Mouse (Mus musculus) midbrain, postnatal 0 days (tissue): Measurements from ENCODE around the gene Kctd5. TPM values are rescaled to one million over a fixed set of nuclear protein-coding genes. Genes with fewer than 3 reads are reported as not detected.
A peak's percentile ranks its signal among the peaks of the same experiment; 100 is the strongest.

Experiments used
- ATAC-seq: fragments of 200-750 bp; cut with Nextera tagmentation; 2 replicates; pipeline ENCODE4 v1.8.0; 2017; ENCODE audit warnings: moderate number of reproducible peaks, mild to moderate bottlenecking, moderate TSS enrichment, moderate library complexity; ENCODE audit not compliant: low FRiP score
- DNase-seq: peaks from one replicate; pipeline ENCODE4 v3.0.0-alpha.2; 2015; ENCODE audit warnings: low spot score
- H3K27ac ChIP-seq: fragments of 300-500 bp; sonication (generic); 2 replicates; pipeline ENCODE4 v1.5.1; 2014; ENCODE audit warnings: low read depth, mild to moderate bottlenecking, low read length, mixed read lengths
- H3K27me3 ChIP-seq: fragments of 300-500 bp; sonication (generic); 2 replicates; pipeline ENCODE4 v1.6.1; 2014; ENCODE audit warnings: low read length, control low read depth, mixed read lengths; ENCODE audit not compliant: insufficient read depth
- H3K36me3 ChIP-seq: fragments of 300-500 bp; sonication (generic); 2 replicates; pipeline ENCODE4 v1.6.1; 2014; ENCODE audit warnings: low read length, control low read depth, mixed read lengths; ENCODE audit not compliant: insufficient read depth
- H3K4me1 ChIP-seq: fragments of 300-500 bp; sonication (generic); 2 replicates; pipeline ENCODE4 v1.6.1; 2014; ENCODE audit warnings: mild to moderate bottlenecking, control low read depth, antibody characterized with exemption, low read length, mixed read lengths; ENCODE audit not compliant: insufficient read depth
- H3K4me2 ChIP-seq: fragments of 300-500 bp; sonication (generic); 2 replicates; pipeline ENCODE4 v1.6.1; 2014; ENCODE audit warnings: low read depth, mild to moderate bottlenecking, low read length, mixed read lengths; ENCODE audit not compliant: poor library complexity, severe bottlenecking
- H3K4me3 ChIP-seq: fragments of 300-500 bp; sonication (generic); 2 replicates; pipeline ENCODE4 v1.5.1; 2014; ENCODE audit warnings: low read depth, mild to moderate bottlenecking, low read length, moderate library complexity
- H3K9ac ChIP-seq: fragments of 300-500 bp; sonication (generic); replicated peaks from 2 replicates; pipeline ENCODE4 v1.6.1; 2014; ENCODE audit warnings: mild to moderate bottlenecking, low read length, moderate library complexity, mixed read lengths; ENCODE audit not compliant: poor library complexity, severe bottlenecking
- H3K9me3 ChIP-seq: fragments of 300-500 bp; sonication (generic); 2 replicates; pipeline ENCODE4 v1.6.1; 2016; ENCODE audit warnings: low read length, control low read depth
- CTCF ChIP-seq: IDR thresholded peaks from 2 replicates; pipeline ENCODE4 v1.5.1; 2016; ENCODE audit warnings: antibody characterized with exemption, mild to moderate bottlenecking
- WGBS: fragments of 180-500 bp; shearing (Covaris S2); extraction: QIAGEN DNeasy Blood & Tissue Kit; methylation state at CpG from one replicate; pipeline ENCODE4 v1.1.7; 2014; 5-methylcytosine and 5-hydroxymethylcytosine counted together
- polyA plus RNA-seq: library from polyadenylated mRNA; unstranded; fragments of >200 nt; fragmentation: Nextera tagmentation; extraction: Ambion mirVana; gene quantifications from 2 replicates; pipeline ENCODE4 v1.2.1, GENCODE M21; 2015
- total RNA-seq: library from RNA; depleted of rRNA; stranded (reverse); fragments of >200 nt; gene quantifications from 2 replicates; pipeline ENCODE4 v1.2.3, GENCODE M21; 2014

The Kctd5 gene
- total and polyA plus RNA-seq, 2 experiments from 2014 or later, result 81.3 to 99.8 TPM

DNA sequence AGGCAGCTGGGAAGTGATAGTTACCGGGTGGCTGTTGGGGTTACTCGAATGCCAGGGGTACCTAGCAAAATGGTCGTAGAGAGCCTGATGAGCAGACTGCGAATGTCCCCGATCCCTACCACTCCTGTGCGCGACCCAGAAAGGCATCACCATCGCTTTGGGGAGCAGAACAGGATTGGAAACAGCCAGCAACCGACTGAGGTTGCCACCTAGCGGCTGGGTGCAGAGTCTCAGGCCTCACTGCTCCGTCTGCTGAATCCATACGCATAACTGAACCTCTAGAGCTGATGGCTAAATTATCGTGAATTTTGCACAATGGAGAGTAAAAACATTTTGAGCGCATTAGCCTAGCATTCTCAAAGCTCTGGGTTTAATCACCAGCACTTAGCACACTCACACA is 57.6 kb downstream of the Kctd5 start:
- H3K4me3 ChIP-seq, result no peak overlapping the region
- no peaks in the 10 kb centered on the region for H3K27me3 ChIP-seq
- no peaks in the 10 kb centered on the region for H3K36me3 ChIP-seq
- peak; percentile 49 for TF ChIP-seq CTCF
- H3K27ac ChIP-seq, result no peak overlapping the region
- no peak overlapping the region for H3K4me2 ChIP-seq
- WGBS, result 27% methylated on average over 14 of the region's 14 CpGs
- no peaks in the 10 kb centered on the region for H3K9me3 ChIP-seq
- H3K4me1 ChIP-seq, result no peaks in the 10 kb centered on the region
- ATAC-seq (no peak), DNase-seq (no peak)
- no peak overlapping the region for H3K9ac ChIP-seq

DNA sequence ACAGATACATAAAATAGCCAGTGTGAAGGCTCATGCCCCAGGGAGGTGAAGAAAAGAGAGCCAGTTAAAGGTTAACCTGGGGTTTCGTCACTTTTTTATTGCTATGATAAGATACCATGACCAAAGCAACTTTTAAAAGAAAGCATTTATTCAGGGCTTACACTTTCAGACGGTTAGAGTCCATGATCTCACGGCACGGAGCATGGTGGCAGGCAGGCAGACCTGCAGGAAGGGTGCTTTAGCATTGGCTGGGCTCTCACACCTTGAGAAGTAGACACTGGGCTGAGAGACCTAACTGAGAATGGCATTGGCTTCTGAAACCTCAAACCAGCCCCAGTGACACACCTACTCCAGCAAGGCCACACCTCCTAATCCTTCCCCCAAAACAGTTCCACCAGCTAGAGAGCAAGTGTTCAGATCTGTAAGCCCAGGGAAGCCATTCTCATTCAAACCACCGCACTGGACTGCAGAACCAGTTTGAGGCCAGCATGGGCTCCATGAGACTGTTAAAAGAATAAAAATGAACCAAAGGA is 58.8 kb downstream of the Kctd5 start:
- Histone ChIP-seq H3K9ac (no peak overlapping the region), H3K27ac (no peak overlapping the region), H3K4me3 (no peak overlapping the region), H3K4me2 (no peak overlapping the region), H3K27me3 (no peaks in the 10 kb centered on the region), H3K36me3 (no peaks in the 10 kb centered on the region), H3K4me1 (no peaks in the 10 kb centered on the region), H3K9me3 (no peaks in the 10 kb centered on the region)
- ATAC-seq (no peak), DNase-seq (no peak)
- TF ChIP-seq CTCF, result no peak
- 88% methylated on average over 5 of the region's 5 CpGs for WGBS

DNA sequence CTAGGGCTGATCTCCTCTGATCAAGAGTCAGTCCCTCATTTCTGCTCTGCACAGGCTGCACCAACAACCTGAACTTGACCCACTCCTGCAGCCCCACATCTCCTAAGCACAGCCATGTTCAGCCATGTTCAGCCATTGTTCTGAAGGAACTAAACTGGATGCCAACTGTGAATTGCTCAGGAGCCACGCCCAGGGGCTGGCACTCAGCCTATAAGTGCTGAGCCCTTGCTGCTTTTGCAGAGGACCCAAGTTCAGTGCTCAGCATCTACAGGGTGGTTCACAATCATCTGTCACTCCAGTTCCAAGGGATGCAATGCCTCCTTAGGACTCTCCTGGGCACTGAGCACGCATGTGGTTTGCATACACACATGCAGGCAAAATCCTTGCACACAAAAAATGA is 60.4 kb downstream of the Kctd5 start:
- DNase-seq (no peak), ATAC-seq (no peak)
- H3K4me1 ChIP-seq, result no peaks in the 10 kb centered on the region
- no peaks in the 10 kb centered on the region for H3K9me3 ChIP-seq
- H3K27me3 ChIP-seq, result no peaks in the 10 kb centered on the region
- no peak overlapping the region for H3K4me2 ChIP-seq
- TF ChIP-seq CTCF, result no peak
- WGBS, result 86% methylated on average over 2 of the region's 2 CpGs
- no peaks in the 10 kb centered on the region for H3K36me3 ChIP-seq
- no peak overlapping the region for H3K27ac ChIP-seq
- no peak overlapping the region for H3K9ac ChIP-seq
- no peak overlapping the region for H3K4me3 ChIP-seq

DNA sequence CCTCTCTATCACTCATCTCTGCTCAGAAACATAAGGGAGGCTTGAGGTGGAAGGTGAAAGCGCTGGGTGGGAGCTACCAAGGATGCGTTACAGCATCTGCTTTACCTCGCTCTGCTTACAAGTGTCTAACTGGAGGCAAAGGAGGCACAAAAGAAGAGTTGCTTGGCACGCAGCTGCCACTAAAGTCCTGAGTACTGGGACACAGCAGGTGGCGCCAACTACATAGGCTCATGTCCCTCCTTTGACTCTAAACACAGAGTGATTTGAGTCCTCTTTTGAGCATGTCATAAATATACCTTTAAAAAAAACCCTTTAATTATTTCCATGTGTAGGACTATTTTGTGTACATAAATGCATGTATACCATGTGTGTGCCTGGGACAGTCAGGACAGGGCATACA is 63.7 kb downstream of the Kctd5 start:
- no peaks in the 10 kb centered on the region for H3K27me3 ChIP-seq
- H3K36me3 ChIP-seq, result no peaks in the 10 kb centered on the region
- WGBS, result 63% methylated on average over 5 of the region's 5 CpGs
- H3K4me1 ChIP-seq, result no peaks in the 10 kb centered on the region
- no peak overlapping the region for H3K9ac ChIP-seq
- TF ChIP-seq CTCF, result peak; percentile 29
- ATAC-seq (no peak), DNase-seq (no peak)
- H3K4me2 ChIP-seq, result no peak overlapping the region
- no peaks in the 10 kb centered on the region for H3K9me3 ChIP-seq
- no peak overlapping the region for H3K27ac ChIP-seq
- H3K4me3 ChIP-seq, result no peak overlapping the region

DNA sequence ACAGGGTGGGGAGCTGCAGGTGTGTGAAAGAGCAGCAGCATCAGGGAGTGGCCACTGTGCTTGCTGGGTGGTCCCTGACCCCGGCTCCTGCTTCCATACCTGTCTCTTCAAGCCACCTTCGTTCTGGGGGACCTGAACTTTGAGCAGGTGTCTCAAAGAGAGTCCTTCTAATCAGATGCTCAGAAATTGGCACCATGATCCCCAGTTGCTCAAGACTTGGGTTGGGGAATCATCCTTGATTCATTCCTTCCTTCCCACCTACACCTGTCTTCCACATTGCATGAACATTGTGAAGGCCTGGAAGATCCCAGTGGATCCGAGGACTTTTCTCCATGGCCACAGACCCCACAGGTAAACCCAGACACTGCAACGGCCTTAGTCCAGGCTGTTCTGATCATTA is 65.2 kb downstream of the Kctd5 start:
- Histone ChIP-seq H3K4me2 (no peak overlapping the region), H3K36me3 (no peaks in the 10 kb centered on the region), H3K4me3 (no peak overlapping the region), H3K9me3 (no peaks in the 10 kb centered on the region), H3K9ac (no peak overlapping the region), H3K4me1 (no peaks in the 10 kb centered on the region), H3K27ac (no peak overlapping the region), H3K27me3 (no peaks in the 10 kb centered on the region)
- 79% methylated on average over 4 of the region's 4 CpGs for WGBS
- DNase-seq (no peak), ATAC-seq (no peak)
- no peak for TF ChIP-seq CTCF

DNA sequence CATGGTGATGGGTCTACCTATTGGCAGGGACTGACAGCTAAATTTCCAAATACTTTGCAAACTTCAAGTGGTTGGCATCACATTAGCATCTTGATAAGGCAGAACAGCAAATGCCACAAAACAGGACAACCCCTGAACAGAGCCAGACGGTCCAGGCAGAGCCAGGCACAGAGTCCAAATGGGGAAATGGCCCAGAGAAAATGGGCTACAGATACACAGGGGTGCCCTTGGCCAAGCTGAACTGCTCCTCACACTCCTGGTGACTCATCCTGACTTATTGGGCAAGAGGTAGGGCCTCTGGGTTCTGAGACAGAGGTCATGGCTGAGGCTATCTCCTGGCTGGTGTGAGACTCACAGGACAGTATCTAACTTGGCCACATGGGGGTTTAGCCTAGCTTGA is 65.9 kb downstream of the Kctd5 start:
- Histone ChIP-seq H3K9me3 (no peaks in the 10 kb centered on the region), H3K4me3 (no peak overlapping the region), H3K4me2 (no peak overlapping the region), H3K27ac (no peak overlapping the region), H3K27me3 (no peaks in the 10 kb centered on the region), H3K4me1 (no peaks in the 10 kb centered on the region), H3K9ac (no peak overlapping the region), H3K36me3 (no peaks in the 10 kb centered on the region)
- ATAC-seq (no peak), DNase-seq (no peak)
- no peak for TF ChIP-seq CTCF
- 67% methylated on average over 1 of the region's 1 CpGs for WGBS
